In genomic region chr16:9994041-9994950, GRCm38 (mm10) we compare ENCODE assay signal across 8 mouse cellular contexts. TPM values are rescaled to one million over a fixed set of nuclear protein-coding genes. Genes with fewer than 3 reads are reported as not detected.
DNase-seq lines count a peak whose midpoint lies in the region; ATAC-seq and TF ChIP-seq lines count a peak whose summit lies in the region.

No protein-coding gene starts in this region.

- H3K27ac ChIP-seq in kidney, postnatal 0 days: no peak overlapping the region
- H3K27ac ChIP-seq in embryonic facial prominence, embryonic 10.5 days (replicated peaks): 0 out of 2 replicates have a peak overlapping the region, but pooled peaks have one; percentile 3
- H3K27ac ChIP-seq in hindbrain, embryonic 12.5 days: peak overlapping the region; percentile 40; the same call in 1 of the 2 replicates
- H3K27ac ChIP-seq in liver, embryonic 13.5 days: no peak overlapping the region
- H3K27ac ChIP-seq in stomach, embryonic 16.5 days (ENCODE audit: low read length): no peak overlapping the region

- ATAC-seq in kidney, postnatal 0 days (replicated peaks; ENCODE audit: low FRiP score, low read depth): no peak
- ATAC-seq in hindbrain, embryonic 12.5 days (ENCODE audit: low FRiP score): peak; percentile 42
- no peak for ATAC-seq in liver, embryonic 13.5 days (ENCODE audit: low read depth)
- ATAC-seq in stomach, embryonic 16.5 days (ENCODE audit: insufficient read depth, low FRiP score): peak; percentile 41

- H3K27me3 ChIP-seq in kidney, postnatal 0 days (ENCODE audit: insufficient read depth, low read length): peaks cover 44% of the 10 kb centered on the region
- H3K27me3 ChIP-seq in embryonic facial prominence, embryonic 10.5 days (replicated peaks; ENCODE audit: low read depth, poor library complexity, severe bottlenecking): peaks cover 78% of the 10 kb centered on the region
- peaks cover 66% of the 10 kb centered on the region for H3K27me3 ChIP-seq in hindbrain, embryonic 12.5 days
- H3K27me3 ChIP-seq in liver, embryonic 13.5 days: peaks cover 66% of the 10 kb centered on the region
- H3K27me3 ChIP-seq in stomach, embryonic 16.5 days (ENCODE audit: control insufficient read depth, insufficient read depth, low read length): peaks cover 56% of the 10 kb centered on the region

- H3K4me1 ChIP-seq in kidney, postnatal 0 days (replicated peaks; ENCODE audit: insufficient read depth, low read length): no peaks in the 10 kb centered on the region
- peaks cover 40% of the 10 kb centered on the region for H3K4me1 ChIP-seq in embryonic facial prominence, embryonic 10.5 days
- peaks cover 26% of the 10 kb centered on the region for H3K4me1 ChIP-seq in hindbrain, embryonic 12.5 days
- no peaks in the 10 kb centered on the region for H3K4me1 ChIP-seq in liver, embryonic 13.5 days (replicated peaks)
- peaks cover 7% of the 10 kb centered on the region; the same call in 1 of the 2 replicates for H3K4me1 ChIP-seq in stomach, embryonic 16.5 days (ENCODE audit: control insufficient read depth, insufficient read depth, low read length)

- H3K9me3 ChIP-seq in kidney, postnatal 0 days (replicated peaks; ENCODE audit: low read length): no peaks in the 10 kb centered on the region
- H3K9me3 ChIP-seq in embryonic facial prominence, embryonic 10.5 days: no peaks in the 10 kb centered on the region
- H3K9me3 ChIP-seq in hindbrain, embryonic 12.5 days (replicated peaks): no peaks in the 10 kb centered on the region
- H3K9me3 ChIP-seq in liver, embryonic 13.5 days (replicated peaks): no peaks in the 10 kb centered on the region
- H3K9me3 ChIP-seq in stomach, embryonic 16.5 days (replicated peaks; ENCODE audit: control insufficient read depth, low read length): no peaks in the 10 kb centered on the region

- peak overlapping the region; percentile 16 for H3K4me3 ChIP-seq in kidney, postnatal 0 days (replicated peaks; ENCODE audit: low read depth, low read length)
- H3K4me3 ChIP-seq in embryonic facial prominence, embryonic 10.5 days: peak overlapping the region; percentile 62
- H3K4me3 ChIP-seq in hindbrain, embryonic 12.5 days: peak overlapping the region; percentile 45
- H3K4me3 ChIP-seq in liver, embryonic 13.5 days (replicated peaks): 0 out of 2 replicates have a peak overlapping the region, but pooled peaks have one; percentile 14
- peak overlapping the region; percentile 30 for H3K4me3 ChIP-seq in stomach, embryonic 16.5 days (replicated peaks; ENCODE audit: low read length)

- peak; percentile 11 for DNase-seq in kidney, postnatal 0 days (ENCODE audit: low spot score)
- no peak for DNase-seq in kidney, postnatal 14 days
- DNase-seq in embryonic facial prominence, embryonic 10.5 days (ENCODE audit: low spot score): no peak
- DNase-seq in liver, embryonic 13.5 days: no peak
- no peak for DNase-seq in gastrocnemius, postnatal 4 days (ENCODE audit: low spot score in 2 of 2)
- no peak for DNase-seq in cerebellum, adult 11-12 months

- no peaks in the 10 kb centered on the region for H3K36me3 ChIP-seq in kidney, postnatal 0 days (ENCODE audit: insufficient read depth, low read length)
- H3K36me3 ChIP-seq in embryonic facial prominence, embryonic 10.5 days (replicated peaks): no peaks in the 10 kb centered on the region
- H3K36me3 ChIP-seq in hindbrain, embryonic 12.5 days: no peaks in the 10 kb centered on the region
- no peaks in the 10 kb centered on the region for H3K36me3 ChIP-seq in liver, embryonic 13.5 days
- no peaks in the 10 kb centered on the region for H3K36me3 ChIP-seq in stomach, embryonic 16.5 days (ENCODE audit: control insufficient read depth, insufficient read depth, low read length)

- no peak overlapping the region for H3K9ac ChIP-seq in kidney, postnatal 0 days (ENCODE audit: low read depth, low read length)
- peak overlapping the region; percentile 57 for H3K9ac ChIP-seq in hindbrain, embryonic 12.5 days
- no peak overlapping the region for H3K9ac ChIP-seq in liver, embryonic 13.5 days
- no peak overlapping the region for H3K9ac ChIP-seq in stomach, embryonic 16.5 days (ENCODE audit: low read length)

- WGBS in kidney, postnatal 0 days: under 1% methylated on average over 41 of the region's 51 CpGs
- WGBS in embryonic facial prominence, embryonic 10.5 days: under 1% methylated on average over 51 of the region's 51 CpGs
- WGBS in hindbrain, embryonic 12.5 days: 0% methylated on average over 32 of the region's 51 CpGs
- 5% methylated on average over 37 of the region's 51 CpGs for WGBS in liver, embryonic 13.5 days (ENCODE audit: insufficient replicate concordance)
- WGBS in stomach, embryonic 16.5 days: under 1% methylated on average over 47 of the region's 51 CpGs

- TF ChIP-seq CTCF in kidney, postnatal 0 days (IDR thresholded peaks at IDR 0.05; ENCODE audit: low read depth): no peak

- peak overlapping the region; percentile 46 for H3K4me2 ChIP-seq in kidney, postnatal 0 days (ENCODE audit: low read length)
- peak overlapping the region; percentile 96 for H3K4me2 ChIP-seq in hindbrain, embryonic 12.5 days (replicated peaks)
- H3K4me2 ChIP-seq in liver, embryonic 13.5 days: peak overlapping the region; percentile 6; the same call in 1 of the 2 replicates
- peak overlapping the region; percentile 50 for H3K4me2 ChIP-seq in stomach, embryonic 16.5 days (ENCODE audit: low read depth, low read length)

RNA-seq across cellular contexts. Expression of gene Grin2a, which starts 1.1 kb away (rescaled TPM):
- polyA plus RNA-seq in kidney, postnatal 0 days (2015; fragmentation: Nextera tagmentation; extraction: Ambion mirVana): 0.01 and 0.08 TPM in 2 replicates
- 0.57 and 0.72 TPM in 2 replicates for polyA plus RNA-seq in embryonic facial prominence, embryonic 10.5 days (2016; fragmentation: Nextera tagmentation; extraction: Ambion mirVana)
- polyA plus RNA-seq in hindbrain, embryonic 12.5 days (2016; fragmentation: Nextera tagmentation; extraction: Ambion mirVana): 1.9 and 2.9 TPM in 2 replicates
- 0.01 TPM in 2 replicates for polyA plus RNA-seq in liver, embryonic 13.5 days (2015; fragmentation: Nextera tagmentation; extraction: Ambion mirVana)
- polyA plus RNA-seq in stomach, embryonic 16.5 days (2015; fragmentation: Nextera tagmentation; extraction: Ambion mirVana): 0.55 and 0.65 TPM in 2 replicates
- under 1 TPM; 0.37 to 0.54 TPM for total RNA-seq in gastrocnemius, postnatal 4 days (2021)

Comparison
In these comparisons a context has a peak if more than half of its experiments do, and no peak if none do; other contexts are left out.
1. ATAC-seq: peak in hindbrain, embryonic 12.5 days (single experiment) and stomach, embryonic 16.5 days (single experiment); none in kidney, postnatal 0 days (single experiment) and liver, embryonic 13.5 days (single experiment).
2. H3K27ac ChIP-seq: peak in embryonic facial prominence, embryonic 10.5 days (single experiment) and hindbrain, embryonic 12.5 days (single experiment); none in kidney, postnatal 0 days (single experiment), liver, embryonic 13.5 days (single experiment) and stomach, embryonic 16.5 days (single experiment).
3. H3K4me2 ChIP-seq: peak in every context shown above with its lines; median percentile 96 in hindbrain, embryonic 12.5 days; 50 in stomach, embryonic 16.5 days; 46 in kidney, postnatal 0 days; 6 in liver, embryonic 13.5 days.
4. Peak in every context shown above with its lines, with median percentiles within 50 percentile points of each other: H3K4me3 ChIP-seq.